Mouse (Mus musculus): Measurements from ENCODE around the gene Gan. TPM values are rescaled to one million over a fixed set of nuclear protein-coding genes. Genes with fewer than 3 reads are reported as not detected.

Gene Gan
- polyA plus RNA-seq, 1 experiment from 2014 or later: 2.4 TPM

- Histone ChIP-seq H3K4me1 (ENCODE audit: control insufficient read depth, insufficient read depth, low read length) (peaks cover 30% of the 10 kb centered on the region), H3K4me3 (ENCODE audit: low read depth, low read length) (no peak overlapping the region), H3K9ac (ENCODE audit: low read length) (no peak overlapping the region), H3K4me2 (ENCODE audit: low read depth, severe bottlenecking) (no peak overlapping the region), H3K27me3 (ENCODE audit: control insufficient read depth, insufficient read depth, low read length) (no peaks in the 10 kb centered on the region), H3K36me3 (ENCODE audit: control insufficient read depth, insufficient read depth, low read length) (no peaks in the 10 kb centered on the region), H3K9me3 (ENCODE audit: control insufficient read depth, low read length) (no peaks in the 10 kb centered on the region), H3K27ac (replicated peaks; ENCODE audit: low read depth, low read length) (no peak overlapping the region)
- 64% methylated on average over 14 of the region's 14 CpGs for WGBS
- ATAC-seq (ENCODE audit: insufficient number of reproducible peaks, low FRiP score, low TSS enrichment, low read depth) (no peak), DNase-seq (ENCODE audit: low spot score) (no peak)
These were observed 103.1 kb downstream of the Gan start for GRCm38 (mm10) chr8:117260930-117261475.

DNA sequence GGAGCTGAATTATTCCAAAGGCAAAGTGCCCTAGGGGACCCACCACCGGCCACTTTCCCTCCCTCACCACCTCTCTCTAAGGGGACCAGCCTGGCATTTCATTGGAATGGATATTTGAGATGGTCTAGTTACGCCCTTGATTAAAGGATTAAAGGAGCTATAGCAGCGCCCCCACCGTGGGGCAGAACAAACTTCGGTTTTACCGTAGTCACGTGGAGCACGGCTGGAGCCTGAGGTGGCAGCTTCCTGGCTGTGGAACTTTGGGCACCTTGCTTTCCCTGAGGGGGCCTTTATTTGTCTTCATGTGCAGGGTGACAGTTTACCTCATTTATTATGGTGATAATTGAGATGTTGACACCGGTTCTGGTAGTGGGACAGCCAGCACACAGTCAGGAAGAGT is 103.8 kb downstream of the Gan start:
- ATAC-seq (ENCODE audit: insufficient number of reproducible peaks, low FRiP score, low TSS enrichment, low read depth): no peak
- Histone ChIP-seq H3K36me3 (ENCODE audit: control insufficient read depth, insufficient read depth, low read length) (no peaks in the 10 kb centered on the region), H3K27me3 (ENCODE audit: control insufficient read depth, insufficient read depth, low read length) (no peaks in the 10 kb centered on the region), H3K4me3 (ENCODE audit: low read depth, low read length) (no peak overlapping the region), H3K4me1 (ENCODE audit: control insufficient read depth, insufficient read depth, low read length) (peaks cover 30% of the 10 kb centered on the region), H3K4me2 (ENCODE audit: low read depth, severe bottlenecking) (no peak overlapping the region), H3K27ac (replicated peaks; ENCODE audit: low read depth, low read length) (no peak overlapping the region), H3K9ac (ENCODE audit: low read length) (no peak overlapping the region), H3K9me3 (ENCODE audit: control insufficient read depth, low read length) (no peaks in the 10 kb centered on the region)
- WGBS: 19% methylated on average over 9 of the region's 9 CpGs
- no peak for DNase-seq (ENCODE audit: low spot score)

DNA sequence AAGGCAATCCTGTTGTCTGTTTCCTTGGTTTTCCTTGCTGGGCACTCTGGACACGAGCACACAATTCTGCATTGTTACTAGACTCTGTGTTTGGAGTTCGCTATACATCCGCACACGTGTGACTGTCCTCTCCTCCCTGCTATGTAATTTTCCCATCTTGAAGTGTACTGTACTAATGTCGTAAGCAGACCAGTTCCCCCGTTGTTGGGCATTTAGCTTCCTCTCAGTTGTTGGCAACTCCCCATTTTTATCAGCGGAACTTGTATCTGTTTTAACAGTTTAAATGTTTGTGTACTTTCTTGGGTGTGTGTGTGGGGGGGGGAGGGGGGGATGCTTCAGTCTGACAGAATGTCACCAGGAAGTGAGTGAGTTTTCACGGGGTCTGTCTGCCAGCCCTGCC is 104.8 kb downstream of the Gan start:
- H3K9me3 ChIP-seq (ENCODE audit: control insufficient read depth, low read length): no peaks in the 10 kb centered on the region
- H3K27me3 ChIP-seq (ENCODE audit: control insufficient read depth, insufficient read depth, low read length): no peaks in the 10 kb centered on the region
- no peak overlapping the region for H3K4me3 ChIP-seq (ENCODE audit: low read depth, low read length)
- H3K36me3 ChIP-seq (ENCODE audit: control insufficient read depth, insufficient read depth, low read length): no peaks in the 10 kb centered on the region
- WGBS: 78% methylated on average over 8 of the region's 8 CpGs
- H3K27ac ChIP-seq (replicated peaks; ENCODE audit: low read depth, low read length): no peak overlapping the region
- H3K4me1 ChIP-seq (ENCODE audit: control insufficient read depth, insufficient read depth, low read length): peaks cover 30% of the 10 kb centered on the region
- ATAC-seq (ENCODE audit: insufficient number of reproducible peaks, low FRiP score, low TSS enrichment, low read depth) (no peak), DNase-seq (ENCODE audit: low spot score) (no peak)
- H3K4me2 ChIP-seq (ENCODE audit: low read depth, severe bottlenecking): no peak overlapping the region
- no peak overlapping the region for H3K9ac ChIP-seq (ENCODE audit: low read length)

- WGBS: 68% methylated on average over 6 of the region's 6 CpGs
- ATAC-seq (ENCODE audit: insufficient number of reproducible peaks, low FRiP score, low TSS enrichment, low read depth) (no peak), DNase-seq (ENCODE audit: low spot score) (no peak)
- no peak overlapping the region for H3K27ac ChIP-seq (replicated peaks; ENCODE audit: low read depth, low read length)
- H3K4me3 ChIP-seq (ENCODE audit: low read depth, low read length): no peak overlapping the region
- 0 out of 2 replicates have a peak, but pooled peaks cover 2% of the 10 kb centered on the region for H3K36me3 ChIP-seq (ENCODE audit: control insufficient read depth, insufficient read depth, low read length)
- no peak overlapping the region for H3K9ac ChIP-seq (ENCODE audit: low read length)
- no peaks in the 10 kb centered on the region for H3K9me3 ChIP-seq (ENCODE audit: control insufficient read depth, low read length)
- H3K4me2 ChIP-seq (ENCODE audit: low read depth, severe bottlenecking): no peak overlapping the region
- peaks cover 30% of the 10 kb centered on the region for H3K4me1 ChIP-seq (ENCODE audit: control insufficient read depth, insufficient read depth, low read length)
- no peaks in the 10 kb centered on the region for H3K27me3 ChIP-seq (ENCODE audit: control insufficient read depth, insufficient read depth, low read length)
These were observed 105.5 kb downstream of the Gan start for GRCm38 (mm10) chr8:117263442-117263841.

DNA sequence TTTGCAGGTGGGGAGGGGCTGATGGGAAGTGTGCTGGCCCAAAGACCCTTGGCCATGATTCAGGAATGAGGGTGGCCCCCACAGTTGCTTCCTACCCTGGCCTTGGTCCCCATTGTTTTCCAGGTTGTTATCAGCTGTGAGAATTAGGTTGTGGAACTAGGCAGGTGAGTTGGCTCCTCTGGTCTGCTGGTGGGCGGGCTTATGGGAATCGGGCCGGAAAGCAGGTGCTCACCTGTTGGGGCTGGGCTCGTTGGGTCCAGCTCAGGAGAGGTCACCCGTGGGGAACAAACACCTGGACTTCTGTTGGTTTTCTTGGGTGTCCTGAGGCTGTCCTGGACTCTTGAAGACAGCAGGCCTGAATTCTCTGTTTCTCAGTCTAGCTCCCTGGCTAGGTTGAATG is 107.1 kb downstream of the Gan start:
- H3K4me1 ChIP-seq (ENCODE audit: control insufficient read depth, insufficient read depth, low read length): peaks cover 14% of the 10 kb centered on the region

More for the DNA sequence above, 107.1 kb downstream of the Gan start:
- WGBS: 87% methylated on average over 5 of the region's 5 CpGs
- Histone ChIP-seq H3K27ac (replicated peaks; ENCODE audit: low read depth, low read length) (no peak overlapping the region), H3K4me2 (ENCODE audit: low read depth, severe bottlenecking) (no peak overlapping the region), H3K27me3 (ENCODE audit: control insufficient read depth, insufficient read depth, low read length) (no peaks in the 10 kb centered on the region), H3K9me3 (ENCODE audit: control insufficient read depth, low read length) (no peaks in the 10 kb centered on the region), H3K36me3 (ENCODE audit: control insufficient read depth, insufficient read depth, low read length) (0 out of 2 replicates have a peak, but pooled peaks cover 2% of the 10 kb centered on the region), H3K9ac (ENCODE audit: low read length) (no peak overlapping the region), H3K4me3 (ENCODE audit: low read depth, low read length) (no peak overlapping the region)
- no peak for ATAC-seq (ENCODE audit: insufficient number of reproducible peaks, low FRiP score, low TSS enrichment, low read depth)
- DNase-seq (ENCODE audit: low spot score): no peak

Other genes starting within 250 kb of the Gan start
- gene Cmc2, start 236.7 kb upstream of the Gan start, polyA plus RNA-seq (2014; fragmentation: Nextera tagmentation; extraction: Ambion mirVana): 74.2 and 82.7 TPM in 2 replicates
- gene Cenpn, start 236.4 kb upstream of the Gan start, polyA plus RNA-seq (2014; fragmentation: Nextera tagmentation; extraction: Ambion mirVana): 53.8 and 60.0 TPM in 2 replicates
- gene Atmin, start 214.7 kb upstream of the Gan start, polyA plus RNA-seq (2014; fragmentation: Nextera tagmentation; extraction: Ambion mirVana): 13.4 and 14.8 TPM in 2 replicates
- gene 1700030J22Rik, start 179.2 kb upstream of the Gan start, polyA plus RNA-seq (2014; fragmentation: Nextera tagmentation; extraction: Ambion mirVana): 2.1 TPM in 2 replicates
- 165 and 172 TPM in 2 replicates for gene Gcsh, start 164.6 kb upstream of the Gan start, polyA plus RNA-seq (2014; fragmentation: Nextera tagmentation; extraction: Ambion mirVana)
- not detected in 2 replicates for gene Pkd1l2, start 75.7 kb upstream of the Gan start, polyA plus RNA-seq (2014; fragmentation: Nextera tagmentation; extraction: Ambion mirVana)
- not detected in 2 replicates for gene Bco1, start 62.3 kb upstream of the Gan start, polyA plus RNA-seq (2014; fragmentation: Nextera tagmentation; extraction: Ambion mirVana)
- 14.3 and 20.1 TPM in 2 replicates for gene Cmip, start 98.9 kb downstream of the Gan start, polyA plus RNA-seq (2014; fragmentation: Nextera tagmentation; extraction: Ambion mirVana)

Data from limb, embryonic 11.5 days (tissue).